Mouse (Mus musculus): ENCODE results near the gene Gm17677.

The Gm17677 gene

GRCm38 (mm10) chr9:35740749-35741148 lies at the start of gene Gm17677:
Gene Gm17677 (plus strand): TSS chr9:35741049.
- DNase-seq (ENCODE audit: low spot score in 2 of 2), result no peak

DNA sequence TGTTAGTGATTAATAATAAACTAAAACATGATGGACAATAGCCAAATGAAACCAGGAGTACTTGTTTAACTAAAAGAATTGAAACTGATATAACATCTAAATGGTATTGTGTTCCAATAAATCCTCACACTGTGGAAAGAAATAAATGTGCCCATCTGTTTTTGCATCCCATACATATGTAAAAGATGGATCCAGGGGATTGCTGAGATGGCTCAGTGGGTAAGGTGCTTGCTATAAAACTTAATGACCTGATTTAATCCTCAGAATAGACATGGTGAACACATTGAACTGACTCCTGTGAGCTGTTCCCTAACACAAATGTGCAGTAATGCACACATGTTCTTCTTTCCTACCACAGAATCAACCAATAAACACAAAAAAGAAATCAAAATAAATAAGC lies 48.9 kb upstream of the Gm17677 start:
- no peak for DNase-seq (ENCODE audit: low spot score in 2 of 2)

- DNase-seq (ENCODE audit: low spot score in 2 of 2), result no peak
Observed at GRCm38 (mm10) chr9:35707265-35707664, 33.6 kb upstream of the Gm17677 start.

DNA sequence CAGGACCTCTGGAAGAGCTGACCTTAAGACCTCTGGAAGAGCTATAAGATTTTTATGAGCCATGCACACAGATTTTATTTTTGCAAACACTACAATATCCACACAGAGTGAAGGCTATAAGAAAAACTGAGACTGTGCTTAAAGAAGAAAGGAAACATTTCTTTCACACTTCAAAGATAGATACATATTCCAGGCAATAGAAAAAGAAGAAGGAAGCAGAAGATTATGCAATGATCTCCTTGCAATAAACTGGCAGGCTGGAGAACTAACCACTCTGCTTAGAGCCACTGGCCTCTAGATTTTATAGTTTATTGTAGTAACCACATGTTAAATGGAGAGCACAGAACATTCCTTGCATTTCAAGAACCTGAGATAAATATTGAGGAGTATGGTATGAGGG lies 16.0 kb downstream of the Gm17677 start:
- no peak for DNase-seq (ENCODE audit: low spot score in 2 of 2)

- DNase-seq (ENCODE audit: low spot score in 2 of 2), result no peak
Observed at GRCm38 (mm10) chr9:35778009-35778408, 37.2 kb downstream of the Gm17677 start, which contains the start of gene Gm17727. Gene Gm17727 (minus strand): TSS chr9:35778109.

- DNase-seq (ENCODE audit: low spot score in 2 of 2), result no peak
Observed at GRCm38 (mm10) chr9:35790001-35790400, 49.2 kb downstream of the Gm17677 start, which contains the start of the genes Gm27235 and D730048I06Rik. Gene Gm27235 (minus strand): TSS chr9:35790101. Gene D730048I06Rik (minus strand): TSS chr9:35790112.
